Mouse (Mus musculus): Measurements from ENCODE around the gene Rfpl4b.
A peak's percentile ranks its signal among the peaks of the same experiment; 100 is the strongest.
"Not testable (repeated sequence)": the region's sequence is repeated elsewhere in the genome, so short reads cannot be mapped to it uniquely, and the experiment has no call there.

Gene Rfpl4b

GRCm38 (mm10) chr10:38821679-38822078 is at the start of gene Rfpl4b:
Rfpl4b (minus strand) TSS chr10:38821779.
- no peak for DNase-seq (ENCODE audit: low spot score in 2 of 2)

GRCm38 (mm10) chr10:38855186-38855585 is 33.6 kb upstream of the Rfpl4b start:
- DNase-seq (ENCODE audit: low spot score in 2 of 2) = no peak

GRCm38 (mm10) chr10:38850006-38850405 is 28.4 kb upstream of the Rfpl4b start:
- DNase-seq (ENCODE audit: low spot score in 2 of 2) = not testable (repeated sequence)

DNA sequence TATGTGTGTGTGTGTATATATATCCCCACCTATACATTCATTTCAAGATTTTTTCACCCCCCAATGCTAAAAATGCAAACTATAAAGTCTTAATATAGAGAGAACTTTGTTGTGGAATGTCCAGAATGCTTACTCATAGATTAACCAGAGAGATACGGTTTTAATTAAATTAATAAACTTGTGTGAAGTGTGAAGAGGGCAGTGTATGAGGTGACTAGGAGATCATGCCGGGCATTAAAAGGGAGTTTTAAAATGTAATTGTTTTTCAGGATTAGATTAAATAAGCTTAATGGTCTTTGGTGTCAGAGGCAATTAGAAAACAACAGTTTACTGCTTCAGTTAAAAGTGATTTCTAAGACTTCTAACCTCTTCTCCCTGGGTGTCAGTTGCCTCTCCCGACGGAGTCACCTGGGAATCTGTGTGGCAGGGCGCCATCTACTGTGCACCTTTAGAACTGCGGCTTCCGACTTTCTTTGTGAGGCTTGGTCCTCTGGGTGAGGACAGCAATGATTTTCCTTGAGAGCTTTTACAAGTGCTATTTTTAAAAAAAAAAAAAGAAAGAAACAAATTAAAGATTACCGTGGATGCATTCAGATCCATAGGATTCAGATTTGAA is 27.4 kb upstream of the Rfpl4b start:
- DNase-seq (ENCODE audit: low spot score in 2 of 2) = peak; percentile 10 to 48

DNA sequence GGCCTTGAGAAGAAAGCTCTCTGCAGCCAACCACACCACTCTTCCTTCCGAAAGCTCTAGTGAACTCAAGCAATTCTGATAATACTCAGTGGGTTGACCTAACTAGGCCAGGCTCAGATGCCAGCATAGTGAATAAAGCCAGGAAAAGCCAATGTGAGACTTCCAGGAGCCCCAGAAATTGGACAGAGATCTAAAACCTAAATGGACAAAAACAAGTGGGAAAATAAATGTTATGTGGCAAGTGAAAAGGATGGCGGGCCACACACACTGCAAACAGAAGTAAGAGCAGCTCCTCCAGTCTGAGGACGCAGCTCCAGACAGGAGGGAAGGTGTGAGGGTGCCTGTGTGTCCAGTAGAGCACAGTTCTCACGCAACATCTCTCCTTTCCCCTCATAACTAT is 26.7 kb upstream of the Rfpl4b start:
- no peak for DNase-seq (ENCODE audit: low spot score in 2 of 2)

- DNase-seq (ENCODE audit: low spot score in 2 of 2) = no peak
Observed at GRCm38 (mm10) chr10:38823741-38824140, 2.2 kb upstream of the Rfpl4b start.

GRCm38 (mm10) chr10:38806056-38806455 is 15.5 kb downstream of the Rfpl4b start:
- DNase-seq (ENCODE audit: low spot score in 2 of 2) = no peak

GRCm38 (mm10) chr10:38804047-38804446 is 17.5 kb downstream of the Rfpl4b start:
- DNase-seq (ENCODE audit: low spot score in 2 of 2) = no peak

- DNase-seq (ENCODE audit: low spot score in 2 of 2) = no peak
Observed at GRCm38 (mm10) chr10:38803304-38803703, 18.3 kb downstream of the Rfpl4b start.

GRCm38 (mm10) chr10:38788612-38789011 is 33.0 kb downstream of the Rfpl4b start:
- DNase-seq (ENCODE audit: low spot score in 2 of 2) = no peak

All from thymus, postnatal 10 days (tissue).